Mouse (Mus musculus): ENCODE results near the gene Rgl2.
"Not testable (repeated sequence)": the region's sequence is repeated elsewhere in the genome, so short reads cannot be mapped to it uniquely, and the experiment has no call there.

GRCm38 (mm10) chr17:33898193-33898592 is 31.1 kb upstream of the Rgl2 start:
- not testable (repeated sequence) for TF ChIP-seq CTCF (IDR thresholded peaks at IDR 0.05; ENCODE audit: control insufficient read depth, insufficient read depth, insufficient read length); CEBPB (IDR thresholded peaks at IDR 0.05; ENCODE audit: low read depth); USF1 (IDR thresholded peaks at IDR 0.05; ENCODE audit: low read depth); MYOG (IDR thresholded peaks at IDR 0.05; ENCODE audit: control insufficient read depth, extremely low read depth, insufficient read length); MAX (IDR thresholded peaks at IDR 0.05); MYOD1 (IDR thresholded peaks at IDR 0.05; ENCODE audit: control insufficient read depth, insufficient read length, low read depth)

Data from C2C12 (cell line).